Mouse (Mus musculus) lung, embryonic 14.5 days (tissue): ENCODE data around the gene Rbm5. TPM values are rescaled to one million over a fixed set of nuclear protein-coding genes. Genes with fewer than 3 reads are reported as not detected.

ENCODE experiments used
- ATAC-seq: fragments of 200-750 bp; cut with Nextera tagmentation; 2 replicates; pipeline ENCODE4 v1.8.0; 2017; ENCODE audit warnings: mild to moderate bottlenecking, moderate TSS enrichment, moderate library complexity; ENCODE audit not compliant: insufficient read depth
- DNase-seq: peaks from one replicate; pipeline ENCODE4 v3.0.0-alpha.2; 2015
- H3K27ac ChIP-seq: fragments of 300-500 bp; sonication (generic); 2 replicates; pipeline ENCODE4 v1.5.1; 2014; ENCODE audit warnings: low read depth, mild to moderate bottlenecking, moderate library complexity
- H3K27me3 ChIP-seq: fragments of 300-500 bp; sonication (generic); 2 replicates; pipeline ENCODE4 v1.6.1; 2014; ENCODE audit warnings: low read length, control low read depth; ENCODE audit not compliant: insufficient read depth
- H3K36me3 ChIP-seq: fragments of 300-500 bp; sonication (generic); 2 replicates; pipeline ENCODE4 v1.6.1; 2014; ENCODE audit warnings: control low read depth; ENCODE audit not compliant: insufficient read depth
- H3K4me1 ChIP-seq: fragments of 300-500 bp; sonication (generic); 2 replicates; pipeline ENCODE4 v1.6.1; 2014; ENCODE audit warnings: antibody characterized with exemption, control low read depth; ENCODE audit not compliant: insufficient read depth
- H3K4me2 ChIP-seq: fragments of 300-500 bp; sonication (generic); 2 replicates; pipeline ENCODE4 v1.6.1; 2014; ENCODE audit warnings: mild to moderate bottlenecking
- H3K4me3 ChIP-seq: fragments of 300-500 bp; sonication (generic); 2 replicates; pipeline ENCODE4 v1.5.1; 2014; ENCODE audit warnings: low read depth, low read length
- H3K9ac ChIP-seq: fragments of 300-500 bp; sonication (generic); 2 replicates; pipeline ENCODE4 v1.6.1; 2014
- H3K9me3 ChIP-seq: fragments of 300-500 bp; sonication (generic); 2 replicates; pipeline ENCODE4 v1.6.1; 2016; ENCODE audit warnings: low read depth, low read length, control low read depth
- CTCF ChIP-seq: IDR thresholded peaks from 2 replicates; pipeline ENCODE4 v1.5.1; 2016; ENCODE audit warnings: antibody characterized with exemption, low read depth
- WGBS: fragments of 180-500 bp; shearing (Covaris S2); extraction: QIAGEN DNeasy Blood & Tissue Kit; methylation state at CpG from one replicate; pipeline ENCODE4 v1.1.7; 2014; 5-methylcytosine and 5-hydroxymethylcytosine counted together
- polyA plus RNA-seq: library from polyadenylated mRNA; unstranded; fragments of >200 nt; fragmentation: Nextera tagmentation; extraction: Ambion mirVana; gene quantifications from 2 replicates; pipeline ENCODE4 v1.2.1, GENCODE M21; 2014

Rbm5 gene
- polyA plus RNA-seq, 1 experiment from 2014 or later: 176 TPM

GRCm38 (mm10) chr9:107746679-107747078 is 24.1 kb downstream of the Rbm5 start:
- H3K4me2 ChIP-seq: no peak overlapping the region
- 92% methylated on average over 3 of the region's 3 CpGs for WGBS
- peaks cover 98% of the 10 kb centered on the region for H3K36me3 ChIP-seq
- no peaks in the 10 kb centered on the region for H3K4me1 ChIP-seq
- no peak overlapping the region for H3K9ac ChIP-seq
- TF ChIP-seq CTCF: peak; percentile 51
- no peaks in the 10 kb centered on the region for H3K27me3 ChIP-seq
- H3K9me3 ChIP-seq: no peaks in the 10 kb centered on the region
- ATAC-seq (no peak), DNase-seq (peak; percentile 23)
- no peak overlapping the region for H3K4me3 ChIP-seq
- no peak overlapping the region for H3K27ac ChIP-seq

- H3K4me2 ChIP-seq: no peak overlapping the region
- no peak overlapping the region for H3K9ac ChIP-seq
- 88% methylated on average over 6 of the region's 6 CpGs for WGBS
- no peak overlapping the region for H3K4me3 ChIP-seq
- H3K4me1 ChIP-seq: no peaks in the 10 kb centered on the region
- no peak for TF ChIP-seq CTCF
- no peak for ATAC-seq
- no peak for DNase-seq
- peaks cover 98% of the 10 kb centered on the region for H3K36me3 ChIP-seq
- no peaks in the 10 kb centered on the region for H3K27me3 ChIP-seq
- H3K27ac ChIP-seq: no peak overlapping the region
- H3K9me3 ChIP-seq: no peaks in the 10 kb centered on the region
Observed at GRCm38 (mm10) chr9:107744061-107744460, 26.7 kb downstream of the Rbm5 start.

GRCm38 (mm10) chr9:107738841-107739202 is 32.0 kb downstream of the Rbm5 start:
- H3K4me1 ChIP-seq: peaks cover 26% of the 10 kb centered on the region
- WGBS: 43% methylated on average over 4 of the region's 4 CpGs
- TF ChIP-seq CTCF: peak; percentile 72
- ATAC-seq (peak; percentile 42), DNase-seq (peak; percentile 60)
- H3K27ac ChIP-seq: 0 out of 2 replicates have a peak overlapping the region, but pooled peaks have one; percentile 27
- H3K4me3 ChIP-seq: no peak overlapping the region
- no peaks in the 10 kb centered on the region for H3K9me3 ChIP-seq
- peaks cover 15% of the 10 kb centered on the region; the same call in 1 of the 2 replicates for H3K27me3 ChIP-seq
- H3K36me3 ChIP-seq: peaks cover 55% of the 10 kb centered on the region
- no peak overlapping the region for H3K9ac ChIP-seq
- H3K4me2 ChIP-seq: no peak overlapping the region

GRCm38 (mm10) chr9:107738020-107738840 is 32.6 kb downstream of the Rbm5 start:
- no peak overlapping the region for H3K4me2 ChIP-seq
- H3K36me3 ChIP-seq: peaks cover 49% of the 10 kb centered on the region
- 0 out of 2 replicates have a peak overlapping the region, but pooled peaks have one; percentile 27 for H3K27ac ChIP-seq
- ATAC-seq (peak; percentile 65), DNase-seq (peak; percentile 96)
- H3K9ac ChIP-seq: no peak overlapping the region
- no peaks in the 10 kb centered on the region for H3K9me3 ChIP-seq
- no peak overlapping the region for H3K4me3 ChIP-seq
- peaks cover 26% of the 10 kb centered on the region for H3K4me1 ChIP-seq
- peaks cover 15% of the 10 kb centered on the region; the same call in 1 of the 2 replicates for H3K27me3 ChIP-seq
- WGBS: 20% methylated on average over 7 of the region's 7 CpGs
- peak; percentile 99 for TF ChIP-seq CTCF

GRCm38 (mm10) chr9:107736185-107736485 is 34.7 kb downstream of the Rbm5 start:
- H3K27me3 ChIP-seq: peaks cover 15% of the 10 kb centered on the region; the same call in 1 of the 2 replicates
- H3K9me3 ChIP-seq: no peaks in the 10 kb centered on the region
- H3K9ac ChIP-seq: no peak overlapping the region; the same call in 1 of the 2 replicates
- peaks cover 28% of the 10 kb centered on the region for H3K36me3 ChIP-seq
- H3K4me1 ChIP-seq: peaks cover 26% of the 10 kb centered on the region
- H3K27ac ChIP-seq: peak overlapping the region; percentile 67; the same call in 1 of the 2 replicates
- 0% methylated on average over 7 of the region's 7 CpGs for WGBS
- ATAC-seq (no peak; the same call in 1 of the 2 replicates), DNase-seq (no peak)
- peak overlapping the region; percentile 16; the same call in 1 of the 2 replicates for H3K4me3 ChIP-seq
- H3K4me2 ChIP-seq: peak overlapping the region; percentile 55
- no peak for TF ChIP-seq CTCF

- no peaks in the 10 kb centered on the region for H3K9me3 ChIP-seq
- peaks cover 15% of the 10 kb centered on the region; the same call in 1 of the 2 replicates for H3K27me3 ChIP-seq
- H3K9ac ChIP-seq: no peak overlapping the region; the same call in 1 of the 2 replicates
- WGBS: 6% methylated on average over 16 of the region's 17 CpGs
- peaks cover 22% of the 10 kb centered on the region for H3K36me3 ChIP-seq
- peak overlapping the region; percentile 55 for H3K4me2 ChIP-seq
- H3K27ac ChIP-seq: peak overlapping the region; percentile 67
- TF ChIP-seq CTCF: 0 out of 2 replicates have a peak, but pooled peaks have one; percentile 4
- peak overlapping the region; percentile 16; the same call in 1 of the 2 replicates for H3K4me3 ChIP-seq
- ATAC-seq (no peak), DNase-seq (no peak)
- H3K4me1 ChIP-seq: peaks cover 26% of the 10 kb centered on the region
Observed at GRCm38 (mm10) chr9:107735356-107736184, 35.2 kb downstream of the Rbm5 start.

- H3K9ac ChIP-seq: peak overlapping the region; percentile 32
- peaks cover 15% of the 10 kb centered on the region; the same call in 1 of the 2 replicates for H3K27me3 ChIP-seq
- peak overlapping the region; percentile 54 for H3K27ac ChIP-seq
- DNase-seq (peak; percentile 51), ATAC-seq (no peak)
- peak overlapping the region; percentile 12; the same call in 1 of the 2 replicates for H3K4me2 ChIP-seq
- WGBS: 17% methylated on average over 7 of the region's 7 CpGs
- TF ChIP-seq CTCF: no peak
- H3K9me3 ChIP-seq: no peaks in the 10 kb centered on the region
- peaks cover 12% of the 10 kb centered on the region for H3K36me3 ChIP-seq
- H3K4me1 ChIP-seq: peaks cover 26% of the 10 kb centered on the region
- H3K4me3 ChIP-seq: no peak overlapping the region
Observed at GRCm38 (mm10) chr9:107734567-107734971, 36.2 kb downstream of the Rbm5 start.
